ENCODE assay signal across 24 mouse cellular contexts in genomic region chr16:4960260-4960659, GRCm38 (mm10). TPM values are rescaled to one million over a fixed set of nuclear protein-coding genes. Genes with fewer than 3 reads are reported as not detected.
DNase-seq lines count a peak whose midpoint lies in the region; ATAC-seq and TF ChIP-seq lines count a peak whose summit lies in the region.
"Had no signal": no experiment of that assay in that cellular context is flagged by ENCODE, and none has a peak within 500 bp of the region (broad histone marks: within the 10 kb centered on the region; RNA-seq: fewer than 3 reads in every experiment).

No protein-coding gene starts in this region.

- TF ChIP-seq POLR2A in bone marrow macrophage, adult 2 months (IDR thresholded peaks at IDR 0.05; ENCODE audit: borderline replicate concordance, low read depth, low read length), result no peak

- H3K27ac ChIP-seq in layer of hippocampus, adult 2 months, result peak overlapping the region; percentile 44; the same call in 1 of the 2 replicates
- H3K27ac ChIP-seq in bone marrow macrophage, adult 2 months (ENCODE audit: insufficient read depth, low read depth, low read length), result peak overlapping the region; percentile 55
- H3K27ac ChIP-seq: embryonic facial prominence, embryonic 10.5 days; embryonic facial prominence, embryonic 12.5 days; forebrain, embryonic 13.5 days had no signal

- peak; percentile 25 for ATAC-seq in granulocyte monocyte progenitor cell, adult 5-6 weeks (replicated peaks; ENCODE audit: poor library complexity, severe bottlenecking)
- ATAC-seq: forebrain, embryonic 13.5 days; forebrain, embryonic 16.5 days had no signal

- no peak for TF ChIP-seq CTCF in layer of hippocampus, adult 2 months (conservative IDR thresholded peaks at IDR 0.05)
- TF ChIP-seq CTCF in bone marrow macrophage, adult 2 months (IDR thresholded peaks at IDR 0.05; ENCODE audit: low read depth, low read length), result no peak

- DNase-seq in heart, adult 11 months, result peak; percentile 90
- no peak for DNase-seq in heart, adult 8-10 months (ENCODE audit: low spot score)
- DNase-seq in layer of hippocampus, adult 2 months (ENCODE audit: low spot score in 2 of 2), result no peak
- DNase-seq in layer of hippocampus, postnatal 25 days (ENCODE audit: extremely low spot score in 1 of 2, low spot score in 1 of 2), result no peak
- DNase-seq in right cerebral cortex, postnatal 10 days (ENCODE audit: low spot score in 2 of 2), result no peak
- no peak for DNase-seq in thymus, postnatal 4 days
- DNase-seq: adrenal gland, adult 2 months; adrenal gland, postnatal 10 days; adrenal gland, postnatal 25 days; cerebellum, adult 11-12 months; cerebellum, adult 2 months; cerebellum, adult 9-10 months; cerebellum, postnatal 25 days had no signal

- peaks cover 32% of the 10 kb centered on the region for H3K4me1 ChIP-seq in bone marrow macrophage, adult 2 months (ENCODE audit: control insufficient read depth, insufficient read depth, low read length)

- no peak overlapping the region for H3K4me3 ChIP-seq in layer of hippocampus, adult 2 months
- peak overlapping the region; percentile 26 for H3K4me3 ChIP-seq in bone marrow macrophage, adult 2 months (ENCODE audit: insufficient read depth, low read length)
- H3K4me3 ChIP-seq: embryonic facial prominence, embryonic 10.5 days; embryonic facial prominence, embryonic 12.5 days; forebrain, embryonic 13.5 days had no signal

RNA-seq across cellular contexts. Expression of gene Anks3, which starts 3.7 kb away (rescaled TPM):
- total RNA-seq in heart, adult 8-10 months (2022), result 10 to 100 TPM; 10.6 to 13.3 (median 12.2) TPM
- total RNA-seq in layer of hippocampus, adult 2 months (2021), result 10 to 100 TPM; 75.8 to 98.0 TPM
- total RNA-seq in layer of hippocampus, postnatal 25 days (2021), result 10 to 100 TPM; 59.7 to 74.3 TPM
- 44.1 and 44.2 TPM in 2 replicates for polyA plus RNA-seq in bone marrow macrophage, adult 2 months (2012; ENCODE audit: insufficient read depth, insufficient read length, missing spikeins)
- total RNA-seq in granulocyte monocyte progenitor cell, adult 5-6 weeks (2014; fragmentation: Nextera tagmentation), result 34.2 and 72.9 TPM in 2 replicates
- total RNA-seq in granulocyte monocyte progenitor cell, adult 5-6 weeks (2017), result 19.3 and 34.8 TPM in 2 replicates

RNA-seq across cellular contexts. Expression of gene Nudt16l1, which starts 21.7 kb away (rescaled TPM):
- total RNA-seq in heart, adult 8-10 months (2022), result 10 to 100 TPM; 14.2 to 20.0 (median 16.6) TPM
- 10 to 100 TPM; 79.1 to 79.6 TPM for total RNA-seq in layer of hippocampus, adult 2 months (2021)
- total RNA-seq in layer of hippocampus, postnatal 25 days (2021), result 10 to 100 TPM; 68.8 to 78.4 TPM
- polyA plus RNA-seq in bone marrow macrophage, adult 2 months (2012; ENCODE audit: insufficient read depth, insufficient read length, missing spikeins), result 44.3 and 55.0 TPM in 2 replicates
- total RNA-seq in granulocyte monocyte progenitor cell, adult 5-6 weeks (2014; fragmentation: Nextera tagmentation), result 45.1 and 51.5 TPM in 2 replicates
- 13.2 and 15.8 TPM in 2 replicates for total RNA-seq in granulocyte monocyte progenitor cell, adult 5-6 weeks (2017)

RNA-seq across cellular contexts. Expression of gene Sept12, which starts 37.4 kb away (rescaled TPM):
- not detected for total RNA-seq in heart, adult 8-10 months (2022)
- total RNA-seq in layer of hippocampus, adult 2 months (2021), result not detected
- total RNA-seq in layer of hippocampus, postnatal 25 days (2021), result not detected
- not detected in 2 replicates for polyA plus RNA-seq in bone marrow macrophage, adult 2 months (2012; ENCODE audit: insufficient read depth, insufficient read length, missing spikeins)
- not detected in 2 replicates for total RNA-seq in granulocyte monocyte progenitor cell, adult 5-6 weeks (2014; fragmentation: Nextera tagmentation)
- not detected in 2 replicates for total RNA-seq in granulocyte monocyte progenitor cell, adult 5-6 weeks (2017)
- total RNA-seq: adrenal gland, adult 2 months; adrenal gland, postnatal 10 days; adrenal gland, postnatal 25 days; MEL had no signal
- polyA plus RNA-seq: adrenal gland, adult 2 months; C2C12; cerebellum, adult 2 months; cortical plate, adult 2 months; embryonic facial prominence, embryonic 10.5 days; embryonic facial prominence, embryonic 12.5 days; embryonic facial prominence, embryonic 14.5 days; forebrain, embryonic 11.5 days; forebrain, embryonic 13.5 days; forebrain, embryonic 16.5 days had no signal

RNA-seq across cellular contexts. Expression of gene Smim22, which starts 46.8 kb away (rescaled TPM):
- not detected for total RNA-seq in heart, adult 8-10 months (2022)
- total RNA-seq in layer of hippocampus, adult 2 months (2021), result not detected
- total RNA-seq in layer of hippocampus, postnatal 25 days (2021), result not detected
- not detected in 2 replicates for polyA plus RNA-seq in bone marrow macrophage, adult 2 months (2012; ENCODE audit: insufficient read depth, insufficient read length, missing spikeins)
- not detected in 2 replicates for total RNA-seq in granulocyte monocyte progenitor cell, adult 5-6 weeks (2014; fragmentation: Nextera tagmentation)
- total RNA-seq in granulocyte monocyte progenitor cell, adult 5-6 weeks (2017), result not detected in 2 replicates
- total RNA-seq: adrenal gland, adult 2 months; adrenal gland, postnatal 25 days; MEL had no signal
- polyA plus RNA-seq: C2C12; forebrain, embryonic 13.5 days had no signal

RNA-seq across cellular contexts. Expression of gene Rogdi, which starts 53.1 kb away (rescaled TPM):
- 10 to 100 TPM; 11.1 to 19.2 (median 14.7) TPM for total RNA-seq in heart, adult 8-10 months (2022)
- 100 to 1,000 TPM; 394 to 420 TPM for total RNA-seq in layer of hippocampus, adult 2 months (2021)
- total RNA-seq in layer of hippocampus, postnatal 25 days (2021), result 100 to 1,000 TPM; 361 to 407 TPM
- 72.5 and 76.6 TPM in 2 replicates for polyA plus RNA-seq in bone marrow macrophage, adult 2 months (2012; ENCODE audit: insufficient read depth, insufficient read length, missing spikeins)
- total RNA-seq in granulocyte monocyte progenitor cell, adult 5-6 weeks (2014; fragmentation: Nextera tagmentation), result 61.2 and 81.6 TPM in 2 replicates
- 17.9 and 20.2 TPM in 2 replicates for total RNA-seq in granulocyte monocyte progenitor cell, adult 5-6 weeks (2017)
